Mouse (Mus musculus) liver, embryonic 14.5 days (tissue): ENCODE results near the gene Snapc3.

Source experiments
- CTCF ChIP-seq: IDR thresholded peaks from 2 replicates; pipeline ENCODE4 v1.5.1; 2016; ENCODE audit warnings: antibody characterized with exemption, low read depth, control low read depth
- EP300 ChIP-seq: IDR thresholded peaks from 2 replicates; pipeline ENCODE4 v1.6.1; 2016; ENCODE audit warnings: antibody characterized with exemption, low read depth

- TF ChIP-seq CTCF = no peak
- TF ChIP-seq EP300 = no peak
Observed at GRCm38 (mm10) chr4:83436375-83436774, 18.9 kb downstream of the Snapc3 start.
